Mouse (Mus musculus): ENCODE measurements around the gene Cmtm8. TPM values are rescaled to one million over a fixed set of nuclear protein-coding genes. Genes with fewer than 3 reads are reported as not detected.

The Cmtm8 gene
- polyA plus RNA-seq, 1 experiment, result 7.8 TPM

DNA sequence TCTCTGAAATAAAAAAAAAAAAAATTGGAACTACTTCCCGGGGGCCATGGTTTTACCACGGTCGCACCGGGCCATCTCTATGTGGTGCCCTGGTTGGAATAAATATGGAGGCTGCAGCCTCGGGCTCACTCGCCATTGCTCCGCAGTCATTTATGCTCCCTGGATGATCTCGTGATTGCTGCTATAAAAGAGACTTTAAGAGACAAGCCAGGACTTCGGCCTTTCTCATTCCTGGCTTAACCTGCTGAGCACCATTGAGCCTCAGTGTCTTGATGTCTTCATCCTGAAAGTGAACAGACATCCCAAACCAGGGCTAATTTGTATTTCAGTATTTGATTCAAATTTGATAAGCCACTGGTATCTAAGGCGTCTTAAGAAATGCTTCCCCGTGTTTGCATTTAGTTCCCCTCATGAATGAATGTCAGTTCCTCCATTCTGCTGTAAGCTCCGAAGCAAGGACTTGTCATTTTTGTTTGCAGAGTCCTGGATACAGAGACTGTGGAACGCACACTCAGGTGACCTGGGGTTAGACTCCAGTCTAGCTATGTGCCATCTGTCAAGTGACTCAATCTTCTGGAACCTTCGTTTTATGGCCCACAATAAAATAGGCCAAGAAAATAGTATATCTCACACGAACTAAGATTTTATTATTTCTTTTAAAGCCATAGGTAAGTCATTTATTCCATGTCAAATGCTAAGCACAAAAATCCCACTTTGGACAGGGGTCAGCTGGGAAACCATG, 22.2 kb downstream of the Cmtm8 start:
- DNase-seq (ENCODE audit: low read depth), result no peak
- TF ChIP-seq POLR2A (IDR thresholded peaks at IDR 0.05; ENCODE audit: borderline replicate concordance, extremely low read depth, insufficient read depth, insufficient read length, poor library complexity, severe bottlenecking) (no peak), CTCF (IDR thresholded peaks at IDR 0.05; ENCODE audit: borderline replicate concordance, extremely low read depth, insufficient read depth, insufficient read length) (no peak)

DNA sequence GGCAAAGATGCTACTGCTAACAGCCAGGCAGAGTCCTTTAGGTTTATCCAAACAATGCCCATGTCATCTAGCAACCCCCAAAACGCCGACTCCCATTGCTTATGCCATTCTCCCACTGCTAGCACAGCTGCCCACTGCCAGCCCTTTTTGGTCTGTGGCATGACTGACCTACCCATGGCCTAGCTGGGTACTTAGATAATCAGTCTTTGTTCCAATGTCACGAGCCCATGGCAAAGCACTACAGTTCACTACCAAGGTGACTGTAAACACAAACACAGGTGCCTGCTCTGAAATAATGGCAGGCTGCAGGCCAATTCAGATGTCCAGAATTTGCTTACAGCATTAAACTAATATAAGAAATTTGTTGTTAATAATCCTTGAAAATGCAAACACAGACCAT, 25.0 kb downstream of the Cmtm8 start:
- TF ChIP-seq POLR2A (IDR thresholded peaks at IDR 0.05; ENCODE audit: borderline replicate concordance, extremely low read depth, insufficient read depth, insufficient read length, poor library complexity, severe bottlenecking) (no peak), CTCF (IDR thresholded peaks at IDR 0.05; ENCODE audit: borderline replicate concordance, extremely low read depth, insufficient read depth, insufficient read length) (no peak)
- DNase-seq (ENCODE audit: low read depth), result no peak

- TF ChIP-seq CTCF (IDR thresholded peaks at IDR 0.05; ENCODE audit: borderline replicate concordance, extremely low read depth, insufficient read depth, insufficient read length) (no peak), POLR2A (IDR thresholded peaks at IDR 0.05; ENCODE audit: borderline replicate concordance, extremely low read depth, insufficient read depth, insufficient read length, poor library complexity, severe bottlenecking) (no peak)
- DNase-seq (ENCODE audit: low read depth), result no peak
These were observed 26.9 kb downstream of the Cmtm8 start for GRCm38 (mm10) chr9:114817012-114817411.

DNA sequence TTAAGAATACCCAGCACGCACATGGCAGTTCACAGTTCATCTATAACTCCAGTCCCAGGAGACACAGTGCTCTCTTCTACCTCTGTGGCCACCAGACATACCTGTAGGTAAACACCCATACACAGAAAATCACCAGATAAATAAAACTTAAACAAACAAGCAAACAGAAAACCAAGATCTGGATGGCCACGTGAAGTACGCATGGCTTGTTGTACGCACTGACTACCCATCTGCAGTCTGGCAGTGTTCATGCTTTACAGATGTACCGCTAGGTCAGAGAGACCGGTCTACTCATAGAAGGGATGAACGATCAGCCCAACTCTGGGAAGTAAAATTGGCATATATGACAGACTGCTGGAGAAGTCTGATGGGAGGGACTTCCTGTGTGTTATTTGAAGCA, 27.8 kb downstream of the Cmtm8 start:
- no peak for TF ChIP-seq CTCF (IDR thresholded peaks at IDR 0.05; ENCODE audit: borderline replicate concordance, extremely low read depth, insufficient read depth, insufficient read length)
- TF ChIP-seq POLR2A (IDR thresholded peaks at IDR 0.05; ENCODE audit: borderline replicate concordance, extremely low read depth, insufficient read depth, insufficient read length, poor library complexity, severe bottlenecking), result no peak
- no peak for DNase-seq (ENCODE audit: low read depth)

GRCm38 (mm10) chr9:114815315-114815714, 28.6 kb downstream of the Cmtm8 start:
- TF ChIP-seq POLR2A (IDR thresholded peaks at IDR 0.05; ENCODE audit: borderline replicate concordance, extremely low read depth, insufficient read depth, insufficient read length, poor library complexity, severe bottlenecking) (no peak), CTCF (IDR thresholded peaks at IDR 0.05; ENCODE audit: borderline replicate concordance, extremely low read depth, insufficient read depth, insufficient read length) (peak; percentile 67; the same call in 1 of the 2 replicates)
- no peak for DNase-seq (ENCODE audit: low read depth)

GRCm38 (mm10) chr9:114812001-114812400, 32.0 kb downstream of the Cmtm8 start:
- no peak for DNase-seq (ENCODE audit: low read depth)
- TF ChIP-seq CTCF (IDR thresholded peaks at IDR 0.05; ENCODE audit: borderline replicate concordance, extremely low read depth, insufficient read depth, insufficient read length) (no peak), POLR2A (IDR thresholded peaks at IDR 0.05; ENCODE audit: borderline replicate concordance, extremely low read depth, insufficient read depth, insufficient read length, poor library complexity, severe bottlenecking) (no peak)

GRCm38 (mm10) chr9:114810837-114811236, 33.1 kb downstream of the Cmtm8 start:
- no peak for DNase-seq (ENCODE audit: low read depth)
- TF ChIP-seq CTCF (IDR thresholded peaks at IDR 0.05; ENCODE audit: borderline replicate concordance, extremely low read depth, insufficient read depth, insufficient read length) (no peak), POLR2A (IDR thresholded peaks at IDR 0.05; ENCODE audit: borderline replicate concordance, extremely low read depth, insufficient read depth, insufficient read length, poor library complexity, severe bottlenecking) (no peak)

DNA sequence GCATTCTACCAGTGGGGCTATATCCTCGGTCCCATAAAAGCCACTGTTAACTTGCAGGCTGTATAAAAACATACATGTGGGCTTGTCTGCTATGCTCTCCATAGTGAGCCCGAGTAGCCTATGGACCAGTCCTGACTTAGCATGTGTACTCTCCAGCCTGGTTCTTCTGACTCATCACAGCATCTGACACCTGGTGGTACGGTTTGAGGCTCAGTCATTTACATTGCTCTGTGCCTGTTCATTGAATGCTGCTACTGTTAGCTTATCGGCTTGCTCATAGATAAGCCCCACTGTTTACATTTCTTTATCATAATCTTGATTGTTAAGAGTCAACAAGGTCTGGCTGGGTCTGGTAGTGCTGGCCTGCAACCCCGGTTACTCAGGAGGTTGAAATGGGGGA, 35.3 kb downstream of the Cmtm8 start:
- no peak for TF ChIP-seq CTCF (IDR thresholded peaks at IDR 0.05; ENCODE audit: borderline replicate concordance, extremely low read depth, insufficient read depth, insufficient read length)
- no peak for TF ChIP-seq POLR2A (IDR thresholded peaks at IDR 0.05; ENCODE audit: borderline replicate concordance, extremely low read depth, insufficient read depth, insufficient read length, poor library complexity, severe bottlenecking)
- no peak for DNase-seq (ENCODE audit: low read depth)

DNA sequence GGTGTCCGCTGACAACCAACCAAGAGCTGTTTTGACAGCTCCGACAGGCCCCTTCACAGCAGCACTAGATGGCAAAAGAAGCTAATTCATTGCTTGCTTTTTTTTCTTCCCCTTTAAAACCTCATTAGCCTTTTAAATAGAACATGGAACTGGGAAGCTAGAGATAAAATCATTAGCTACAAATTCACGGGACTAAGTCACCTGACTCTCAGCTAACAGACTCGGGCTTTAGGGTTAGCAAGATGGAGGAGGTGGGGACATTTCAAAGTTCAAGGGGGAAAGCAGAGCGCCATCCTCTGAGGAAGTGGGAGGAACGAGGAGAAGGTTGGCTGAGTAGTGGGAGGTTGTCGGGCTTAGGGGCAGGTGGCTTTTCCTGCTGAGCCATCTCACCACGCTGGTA, 36.7 kb downstream of the Cmtm8 start:
- TF ChIP-seq CTCF (IDR thresholded peaks at IDR 0.05; ENCODE audit: borderline replicate concordance, extremely low read depth, insufficient read depth, insufficient read length) (no peak), POLR2A (IDR thresholded peaks at IDR 0.05; ENCODE audit: borderline replicate concordance, extremely low read depth, insufficient read depth, insufficient read length, poor library complexity, severe bottlenecking) (no peak)
- DNase-seq (ENCODE audit: low read depth), result no peak

GRCm38 (mm10) chr9:114805151-114805671, 38.7 kb downstream of the Cmtm8 start:
- no peak for TF ChIP-seq CTCF (IDR thresholded peaks at IDR 0.05; ENCODE audit: borderline replicate concordance, extremely low read depth, insufficient read depth, insufficient read length)
- TF ChIP-seq POLR2A (IDR thresholded peaks at IDR 0.05; ENCODE audit: borderline replicate concordance, extremely low read depth, insufficient read depth, insufficient read length, poor library complexity, severe bottlenecking), result no peak
- DNase-seq (ENCODE audit: low read depth), result peak; percentile 82

- TF ChIP-seq POLR2A (IDR thresholded peaks at IDR 0.05; ENCODE audit: borderline replicate concordance, extremely low read depth, insufficient read depth, insufficient read length, poor library complexity, severe bottlenecking) (no peak), CTCF (IDR thresholded peaks at IDR 0.05; ENCODE audit: borderline replicate concordance, extremely low read depth, insufficient read depth, insufficient read length) (no peak)
- DNase-seq (ENCODE audit: low read depth), result no peak
These were observed 41.8 kb downstream of the Cmtm8 start for GRCm38 (mm10) chr9:114802191-114802590.

GRCm38 (mm10) chr9:114801301-114801700, 42.7 kb downstream of the Cmtm8 start:
- TF ChIP-seq CTCF (IDR thresholded peaks at IDR 0.05; ENCODE audit: borderline replicate concordance, extremely low read depth, insufficient read depth, insufficient read length), result no peak
- no peak for TF ChIP-seq POLR2A (IDR thresholded peaks at IDR 0.05; ENCODE audit: borderline replicate concordance, extremely low read depth, insufficient read depth, insufficient read length, poor library complexity, severe bottlenecking)

More at GRCm38 (mm10) chr9:114801301-114801700, 42.7 kb downstream of the Cmtm8 start:
- no peak for DNase-seq (ENCODE audit: low read depth)
